Mouse (Mus musculus): ENCODE results near the gene Lin7c.

The Lin7c gene

GRCm38 (mm10) chr2:109942810-109943570, 52.3 kb downstream of the Lin7c start:
- no peak for DNase-seq

- DNase-seq, result no peak
Observed at GRCm38 (mm10) chr2:109944995-109945394, 54.3 kb downstream of the Lin7c start.

GRCm38 (mm10) chr2:109945532-109945931, 54.9 kb downstream of the Lin7c start:
- DNase-seq, result no peak

GRCm38 (mm10) chr2:109946426-109946825, 55.8 kb downstream of the Lin7c start:
- no peak for DNase-seq

DNA sequence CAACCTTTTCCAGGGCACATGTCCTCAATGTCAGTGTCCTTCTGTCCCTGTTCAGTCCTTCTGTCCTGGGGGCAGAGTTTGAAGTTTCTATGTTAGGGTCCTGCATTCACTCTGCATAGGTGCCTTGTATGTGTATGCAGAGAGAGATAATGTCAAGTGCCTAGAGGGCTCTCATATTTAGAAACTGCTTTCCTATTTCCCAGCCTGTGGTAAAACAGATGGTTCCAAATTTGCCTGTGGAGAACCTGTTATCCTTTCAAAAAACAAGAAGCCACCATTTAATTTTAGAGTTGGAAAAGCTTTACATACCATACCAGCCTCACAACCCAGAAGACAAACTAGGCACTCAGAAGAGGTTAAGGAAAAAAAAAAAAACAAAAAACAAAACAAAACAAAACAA, 58.9 kb downstream of the Lin7c start:
- no peak for DNase-seq

DNA sequence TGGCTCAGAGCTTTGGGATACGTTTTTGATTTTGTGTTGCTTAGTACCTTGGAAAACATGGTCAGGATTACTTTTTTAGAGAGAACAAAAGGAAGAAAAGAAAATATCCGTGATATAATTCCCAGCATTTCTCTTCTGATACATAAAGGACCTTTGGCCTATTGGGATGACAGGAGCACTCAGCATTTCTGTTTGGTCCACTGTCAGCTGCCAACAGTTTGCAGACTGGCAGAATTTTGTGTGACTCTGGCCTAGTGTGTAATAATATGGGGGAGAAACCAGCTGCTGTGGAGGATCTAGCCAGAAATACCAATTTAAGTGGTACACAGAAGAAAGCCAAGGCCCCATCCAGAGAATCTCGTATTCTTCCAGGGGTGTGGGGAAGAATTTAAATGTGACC, 59.7 kb downstream of the Lin7c start:
- DNase-seq, result no peak
